In genomic region chr11:101087682-101088055, GRCm38 (mm10) we compare ENCODE assay signal across 8 mouse cellular contexts. TPM values are rescaled to one million over a fixed set of nuclear protein-coding genes. Genes with fewer than 3 reads are reported as not detected.
A peak's percentile ranks its signal among the peaks of the same experiment; 100 is the strongest.
DNase-seq lines count a peak whose midpoint lies in the region; ATAC-seq lines count a peak whose summit lies in the region.

No protein-coding gene starts in this region.

- peak overlapping the region; percentile 69 for H3K4me3 ChIP-seq in heart, embryonic 14.5 days (ENCODE audit: control insufficient read depth in 1 of 2, insufficient read depth in 1 of 2, low read depth in 1 of 2, low read length in 2 of 2)
- peak overlapping the region; percentile 83 for H3K4me3 ChIP-seq in embryonic facial prominence, embryonic 13.5 days
- H3K4me3 ChIP-seq in midbrain, embryonic 13.5 days (replicated peaks): peak overlapping the region; percentile 79

- peaks cover 59% of the 10 kb centered on the region for H3K36me3 ChIP-seq in heart, embryonic 14.5 days (ENCODE audit: control insufficient read depth, insufficient read depth, low read length)
- peaks cover 61% of the 10 kb centered on the region for H3K36me3 ChIP-seq in embryonic facial prominence, embryonic 13.5 days
- peaks cover 48% of the 10 kb centered on the region for H3K36me3 ChIP-seq in midbrain, embryonic 13.5 days

- no peaks in the 10 kb centered on the region for H3K9me3 ChIP-seq in heart, embryonic 14.5 days (ENCODE audit: control insufficient read depth, low read length)
- no peaks in the 10 kb centered on the region for H3K9me3 ChIP-seq in embryonic facial prominence, embryonic 13.5 days
- no peaks in the 10 kb centered on the region for H3K9me3 ChIP-seq in midbrain, embryonic 13.5 days

- H3K4me2 ChIP-seq in heart, embryonic 14.5 days (ENCODE audit: low read length): peak overlapping the region; percentile 90
- peak overlapping the region; percentile 96 for H3K4me2 ChIP-seq in embryonic facial prominence, embryonic 13.5 days
- H3K4me2 ChIP-seq in midbrain, embryonic 13.5 days (replicated peaks): peak overlapping the region; percentile 96

- H3K9ac ChIP-seq in heart, embryonic 14.5 days (ENCODE audit: low read length): peak overlapping the region; percentile 82
- H3K9ac ChIP-seq in embryonic facial prominence, embryonic 13.5 days: peak overlapping the region; percentile 88
- H3K9ac ChIP-seq in midbrain, embryonic 13.5 days (replicated peaks): peak overlapping the region; percentile 91

- 11% methylated on average over 8 of the region's 8 CpGs for WGBS in heart, embryonic 14.5 days
- 7% methylated on average over 8 of the region's 8 CpGs for WGBS in embryonic facial prominence, embryonic 13.5 days
- 12% methylated on average over 8 of the region's 8 CpGs for WGBS in midbrain, embryonic 13.5 days

- H3K4me1 ChIP-seq in heart, embryonic 14.5 days (ENCODE audit: control insufficient read depth in 2 of 2, insufficient read depth in 2 of 2, low read length in 2 of 2): peaks cover 15 to 22% of the 10 kb centered on the region in 2 experiments
- peaks cover 30% of the 10 kb centered on the region for H3K4me1 ChIP-seq in embryonic facial prominence, embryonic 13.5 days
- H3K4me1 ChIP-seq in midbrain, embryonic 13.5 days (replicated peaks): peaks cover 41% of the 10 kb centered on the region

- no peak for DNase-seq in heart, postnatal 4 days
- peak; percentile 71 for DNase-seq in kidney, adult 9 months
- no peak for DNase-seq in right cerebral cortex, adult 18-20 months
- DNase-seq in adrenal gland, adult (ENCODE audit: inconsistent age in 2 of 2, low spot score in 1 of 2): no peak
- DNase-seq in cerebellum, adult 8-10 months: no peak

- ATAC-seq in heart, embryonic 14.5 days (ENCODE audit: insufficient number of reproducible peaks, insufficient read depth, low FRiP score, low read depth): no peak
- ATAC-seq in embryonic facial prominence, embryonic 13.5 days (ENCODE audit: insufficient number of reproducible peaks, insufficient read depth, low FRiP score, low TSS enrichment, low read depth): no peak
- ATAC-seq in midbrain, embryonic 13.5 days: no peak; the same call in 1 of the 2 replicates

- H3K27ac ChIP-seq in heart, embryonic 14.5 days (replicated peaks in 1 of 2; ENCODE audit: control insufficient read depth in 1 of 2, insufficient read depth in 1 of 2, low read depth in 2 of 2, low read length in 2 of 2): peak overlapping the region; percentile 11 to 80; a peak in 3 of 4 replicates
- H3K27ac ChIP-seq in embryonic facial prominence, embryonic 13.5 days: peak overlapping the region; percentile 79
- H3K27ac ChIP-seq in midbrain, embryonic 13.5 days: peak overlapping the region; percentile 88

- H3K27me3 ChIP-seq in heart, embryonic 14.5 days (ENCODE audit: control insufficient read depth, insufficient read depth, low read length): no peaks in the 10 kb centered on the region
- no peaks in the 10 kb centered on the region for H3K27me3 ChIP-seq in embryonic facial prominence, embryonic 13.5 days
- H3K27me3 ChIP-seq in midbrain, embryonic 13.5 days: no peaks in the 10 kb centered on the region

RNA-seq across cellular contexts. Expression of gene Mlx, which starts 0.6 kb away (rescaled TPM):
- 32.4 and 35.7 TPM in 2 replicates for polyA plus RNA-seq in heart, embryonic 14.5 days (2014; fragmentation: Nextera tagmentation; extraction: Ambion mirVana)
- total RNA-seq in heart, postnatal 4 days (2021): 10 to 100 TPM; 17.5 to 17.7 TPM
- polyA plus RNA-seq in embryonic facial prominence, embryonic 13.5 days (2015; fragmentation: Nextera tagmentation; extraction: Ambion mirVana): 46.8 and 50.9 TPM in 2 replicates
- polyA plus RNA-seq in midbrain, embryonic 13.5 days (2015; fragmentation: Nextera tagmentation; extraction: Ambion mirVana): 85.9 and 90.9 TPM in 2 replicates

RNA-seq across cellular contexts. Expression of gene Coasy, which starts 5.3 kb away (rescaled TPM):
- 27.4 and 31.4 TPM in 2 replicates for polyA plus RNA-seq in heart, embryonic 14.5 days (2014; fragmentation: Nextera tagmentation; extraction: Ambion mirVana)
- total RNA-seq in heart, postnatal 4 days (2021): 10 to 100 TPM; 15.4 to 16.2 TPM
- 40.8 and 43.8 TPM in 2 replicates for polyA plus RNA-seq in embryonic facial prominence, embryonic 13.5 days (2015; fragmentation: Nextera tagmentation; extraction: Ambion mirVana)
- 47.1 and 52.8 TPM in 2 replicates for polyA plus RNA-seq in midbrain, embryonic 13.5 days (2015; fragmentation: Nextera tagmentation; extraction: Ambion mirVana)

RNA-seq across cellular contexts. Expression of gene Psmc3ip, which starts 7.6 kb away (rescaled TPM):
- polyA plus RNA-seq in heart, embryonic 14.5 days (2014; fragmentation: Nextera tagmentation; extraction: Ambion mirVana): 22.8 and 22.9 TPM in 2 replicates
- 10 to 100 TPM; 11.7 to 13.6 TPM for total RNA-seq in heart, postnatal 4 days (2021)
- 43.5 and 46.1 TPM in 2 replicates for polyA plus RNA-seq in embryonic facial prominence, embryonic 13.5 days (2015; fragmentation: Nextera tagmentation; extraction: Ambion mirVana)
- 27.9 and 30.8 TPM in 2 replicates for polyA plus RNA-seq in midbrain, embryonic 13.5 days (2015; fragmentation: Nextera tagmentation; extraction: Ambion mirVana)

RNA-seq across cellular contexts. Expression of gene Hsd17b1, which starts 9.5 kb away (rescaled TPM):
- polyA plus RNA-seq in heart, embryonic 14.5 days (2014; fragmentation: Nextera tagmentation; extraction: Ambion mirVana): 0.30 TPM in 1 of 2 replicates, not detected in the other
- total RNA-seq in heart, postnatal 4 days (2021): not detected
- polyA plus RNA-seq in embryonic facial prominence, embryonic 13.5 days (2015; fragmentation: Nextera tagmentation; extraction: Ambion mirVana): 0.15 TPM in 1 of 2 replicates, not detected in the other
- 0.24 TPM in 1 of 2 replicates, not detected in the other for polyA plus RNA-seq in midbrain, embryonic 13.5 days (2015; fragmentation: Nextera tagmentation; extraction: Ambion mirVana)

RNA-seq across cellular contexts. Expression of gene Naglu, which starts 17.9 kb away (rescaled TPM):
- 12.5 and 13.0 TPM in 2 replicates for polyA plus RNA-seq in heart, embryonic 14.5 days (2014; fragmentation: Nextera tagmentation; extraction: Ambion mirVana)
- 10 to 100 TPM in 1 of 2 experiments, 1 to 10 TPM in 1; 9.0 to 10.1 TPM for total RNA-seq in heart, postnatal 4 days (2021)
- 8.7 and 9.0 TPM in 2 replicates for polyA plus RNA-seq in embryonic facial prominence, embryonic 13.5 days (2015; fragmentation: Nextera tagmentation; extraction: Ambion mirVana)
- polyA plus RNA-seq in midbrain, embryonic 13.5 days (2015; fragmentation: Nextera tagmentation; extraction: Ambion mirVana): 9.7 and 9.9 TPM in 2 replicates
